Mouse (Mus musculus) testis, adult 2 months (tissue): Measurements from ENCODE around the gene Hoxa11.

Experiments used
- CTCF ChIP-seq: fragments of 200-500 bp; IDR thresholded peaks from 2 replicates; pipeline ENCODE4 v1.5.1; 2012; ENCODE audit warnings: low read depth, mild to moderate bottlenecking, inconsistent platforms, low read length, moderate library complexity; ENCODE audit not compliant: control insufficient read depth, insufficient read depth, insufficient replicate concordance
- POLR2A ChIP-seq: fragments of 200-500 bp; IDR thresholded peaks from 2 replicates; pipeline ENCODE4 v1.6.1; 2012; ENCODE audit warnings: low read depth, mild to moderate bottlenecking, inconsistent platforms, low read length, moderate library complexity; ENCODE audit not compliant: control insufficient read depth

DNA sequence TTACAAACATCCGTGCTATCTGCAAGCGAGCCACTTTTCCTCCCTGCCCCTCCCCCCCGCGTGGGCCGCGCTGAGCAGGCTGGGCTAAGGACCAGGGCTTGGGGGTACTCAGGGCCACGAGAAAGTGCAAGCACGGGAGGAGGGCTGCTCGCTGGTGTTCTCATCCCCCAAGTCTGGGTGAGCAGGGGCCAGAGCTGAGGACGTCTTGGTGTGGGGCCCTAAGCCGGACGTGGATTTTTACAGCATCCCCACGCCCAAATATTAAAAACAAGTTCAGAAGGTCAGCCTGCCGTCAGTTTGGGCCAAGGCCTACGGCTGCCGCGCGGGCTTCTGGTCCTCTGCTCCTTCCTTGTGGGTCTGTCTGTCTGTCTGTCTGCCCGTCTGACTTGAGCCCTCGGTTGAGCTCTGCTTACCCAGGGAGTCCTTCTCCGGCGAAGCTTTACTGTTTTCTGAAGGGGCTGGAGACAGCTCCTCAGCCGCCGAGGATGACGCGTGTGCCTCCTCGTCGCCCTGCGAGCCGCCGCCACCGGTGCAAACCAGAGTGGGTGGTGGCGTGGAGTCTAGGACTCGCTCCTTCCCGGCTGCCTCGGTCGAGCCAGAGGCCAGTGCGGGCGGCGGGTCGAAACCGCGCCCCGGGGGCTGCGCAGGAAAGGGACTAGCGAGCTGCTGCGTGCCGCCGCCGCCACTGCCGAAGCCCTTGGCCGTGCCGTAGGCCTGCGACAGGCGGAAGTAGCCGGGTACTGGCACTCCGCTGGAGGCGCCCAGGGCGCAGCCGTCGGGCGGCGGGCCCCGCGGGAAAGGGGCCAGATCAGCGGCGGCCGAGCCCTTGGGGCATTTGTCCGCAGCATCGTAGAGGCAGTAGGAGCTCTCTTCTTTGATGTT lies 11.8 kb downstream of the Hoxa11 start:
- TF ChIP-seq CTCF (no peak), POLR2A (no peak)
